Mouse (Mus musculus): ENCODE data around the gene Gm4631. TPM values are rescaled to one million over a fixed set of nuclear protein-coding genes. Genes with fewer than 3 reads are reported as not detected.
"Not testable (repeated sequence)": the region's sequence is repeated elsewhere in the genome, so short reads cannot be mapped to it uniquely, and the experiment has no call there.

The Gm4631 gene
- 20.0 and 21.9 TPM in 2 replicates for polyA plus RNA-seq (2015; fragmentation: Nextera tagmentation; extraction: Ambion mirVana)

- H3K27ac ChIP-seq; H3K9ac ChIP-seq; H3K4me1 ChIP-seq; H3K4me3 ChIP-seq (replicated peaks); H3K4me2 ChIP-seq; H3K9me3 ChIP-seq (replicated peaks); H3K27me3 ChIP-seq; ATAC-seq (replicated peaks; ENCODE audit: low FRiP score); H3K36me3 ChIP-seq: not testable (repeated sequence)
- no CpG with 5 or more reads among the region's 8 CpGs for WGBS
These were observed at the start of gene Gm4631 for GRCm38 (mm10) chr2:175338097-175338496. TSS of gene Gm4631 (minus strand) at chr2:175338197.

- not testable (repeated sequence) for H3K4me3 ChIP-seq (replicated peaks); H3K9ac ChIP-seq; H3K4me1 ChIP-seq; H3K27me3 ChIP-seq; H3K9me3 ChIP-seq (replicated peaks); H3K4me2 ChIP-seq; ATAC-seq (replicated peaks; ENCODE audit: low FRiP score); H3K27ac ChIP-seq; H3K36me3 ChIP-seq
- no CpG with 5 or more reads among the region's 6 CpGs for WGBS
These were observed 34.1 kb upstream of the Gm4631 start, which contains the start of gene Zfp968 for GRCm38 (mm10) chr2:175372136-175372535. TSS of gene Zfp968 (plus strand) at chr2:175372436.

GRCm38 (mm10) chr2:175274825-175275224 is 63.2 kb downstream of the Gm4631 start, which contains the start of gene Gm14440:
TSS of gene Gm14440 (plus strand) at chr2:175275125.
- H3K4me2 ChIP-seq; H3K4me1 ChIP-seq; H3K4me3 ChIP-seq (replicated peaks); H3K9me3 ChIP-seq (replicated peaks); ATAC-seq (replicated peaks; ENCODE audit: low FRiP score); H3K27me3 ChIP-seq; H3K27ac ChIP-seq; H3K36me3 ChIP-seq; H3K9ac ChIP-seq: not testable (repeated sequence)
- no CpG with 5 or more reads among the region's 6 CpGs for WGBS

Other genes starting within 250 kb of the Gm4631 start
- 5.3 and 6.1 TPM in 2 replicates for gene Gm14399, start 196.2 kb downstream of the Gm4631 start, polyA plus RNA-seq (2015; fragmentation: Nextera tagmentation; extraction: Ambion mirVana)
- 0.89 and 1.0 TPM in 2 replicates for gene Gm14443, start 162.3 kb downstream of the Gm4631 start, polyA plus RNA-seq (2015; fragmentation: Nextera tagmentation; extraction: Ambion mirVana)
- gene Gm14391, start 131.3 kb downstream of the Gm4631 start, polyA plus RNA-seq (2015; fragmentation: Nextera tagmentation; extraction: Ambion mirVana), result 5.7 and 5.9 TPM in 2 replicates
- 5.4 TPM in 1 of 2 replicates, not detected in the other for gene Gm14440, start 63.1 kb downstream of the Gm4631 start, polyA plus RNA-seq (2015; fragmentation: Nextera tagmentation; extraction: Ambion mirVana)
- gene Zfp968, start 34.2 kb upstream of the Gm4631 start, polyA plus RNA-seq (2015; fragmentation: Nextera tagmentation; extraction: Ambion mirVana), result 6.0 TPM in 2 replicates
- 8.4 and 9.4 TPM in 2 replicates for gene Gm4724, start 97.6 kb upstream of the Gm4631 start, polyA plus RNA-seq (2015; fragmentation: Nextera tagmentation; extraction: Ambion mirVana)
- gene Zfp965, start 131.8 kb upstream of the Gm4631 start, polyA plus RNA-seq (2015; fragmentation: Nextera tagmentation; extraction: Ambion mirVana), result 5.3 and 6.9 TPM in 2 replicates